Mouse (Mus musculus) heart, embryonic 14.5 days (tissue): ENCODE data around the gene Satb2. TPM values are rescaled to one million over a fixed set of nuclear protein-coding genes. Genes with fewer than 3 reads are reported as not detected.
A peak's percentile ranks its signal among the peaks of the same experiment; 100 is the strongest.

ENCODE experiments used
- ATAC-seq: fragments of 200-750 bp; cut with Nextera tagmentation; 2 replicates; pipeline ENCODE4 v1.8.0; 2017; ENCODE audit warnings: low read depth, moderate TSS enrichment; ENCODE audit not compliant: insufficient number of reproducible peaks, insufficient read depth, low FRiP score
- H3K27ac ChIP-seq, 2 experiments: fragments of 200-500 bp in 1 of 2; fragments of 300-500 bp in 1 of 2; sonication (generic) in 1 of 2; replicated peaks in 1 of 2; 2 replicates each; pipeline ENCODE4 v1.5.1; 2012 to 2014; ENCODE audit warnings: low read depth in 2 of 2, low read length in 2 of 2, control low read depth in 1 of 2, mild to moderate bottlenecking in 1 of 2, mixed read lengths in 1 of 2; ENCODE audit not compliant: control insufficient read depth in 1 of 2, insufficient read depth in 1 of 2
- H3K27me3 ChIP-seq: fragments of 300-500 bp; sonication (generic); 2 replicates; pipeline ENCODE4 v1.6.1; 2014; ENCODE audit warnings: mild to moderate bottlenecking, low read length, control low read depth; ENCODE audit not compliant: control insufficient read depth, insufficient read depth
- H3K36me3 ChIP-seq: fragments of 300-500 bp; sonication (generic); 2 replicates; pipeline ENCODE4 v1.6.1; 2014; ENCODE audit warnings: mild to moderate bottlenecking, control low read depth, low read length, mixed read lengths; ENCODE audit not compliant: control insufficient read depth, insufficient read depth
- H3K4me1 ChIP-seq, 2 experiments: fragments of 200-500 bp in 1 of 2; fragments of 300-500 bp in 1 of 2; sonication (generic) in 1 of 2; 2 replicates each; pipeline ENCODE4 v1.6.1; 2012 to 2014; ENCODE audit warnings: low read length in 2 of 2, control low read depth in 1 of 2, mixed read lengths in 1 of 2; ENCODE audit not compliant: control insufficient read depth in 2 of 2, insufficient read depth in 2 of 2
- H3K4me2 ChIP-seq: fragments of 300-500 bp; sonication (generic); 2 replicates; pipeline ENCODE4 v1.6.1; 2014; ENCODE audit warnings: mild to moderate bottlenecking, low read length
- H3K4me3 ChIP-seq, 2 experiments: fragments of 200-500 bp in 1 of 2; fragments of 300-500 bp in 1 of 2; sonication (generic) in 1 of 2; 2 replicates each; pipeline ENCODE4 v1.5.1; 2012 to 2014; ENCODE audit warnings: low read length in 2 of 2, mild to moderate bottlenecking in 2 of 2, control low read depth in 1 of 2, low read depth in 1 of 2, moderate library complexity in 1 of 2; ENCODE audit not compliant: control insufficient read depth in 1 of 2, insufficient read depth in 1 of 2
- H3K9ac ChIP-seq: fragments of 300-500 bp; sonication (generic); 2 replicates; pipeline ENCODE4 v1.6.1; 2014; ENCODE audit warnings: mild to moderate bottlenecking, low read length
- H3K9me3 ChIP-seq: fragments of 300-500 bp; sonication (generic); 2 replicates; pipeline ENCODE4 v1.6.1; 2016; ENCODE audit warnings: low read length, control low read depth; ENCODE audit not compliant: control insufficient read depth
- WGBS: fragments of 180-500 bp; shearing (Covaris S2); extraction: QIAGEN DNeasy Blood & Tissue Kit; methylation state at CpG from one replicate; pipeline ENCODE4 v1.1.7; 2014; 5-methylcytosine and 5-hydroxymethylcytosine counted together
- polyA plus RNA-seq: library from polyadenylated mRNA; unstranded; fragments of >200 nt; fragmentation: Nextera tagmentation; extraction: Ambion mirVana; gene quantifications from 2 replicates; pipeline ENCODE4 v1.2.1, GENCODE M21; 2014

Satb2 gene
- polyA plus RNA-seq, 1 experiment from 2014 or later = 0.08 TPM

GRCm38 (mm10) chr1:56888939-56889338, 89.5 kb downstream of the Satb2 start:
- Histone ChIP-seq H3K36me3 (no peaks in the 10 kb centered on the region), H3K9ac (no peak overlapping the region), H3K4me3 (no peak overlapping the region), H3K27ac (no peak overlapping the region), H3K9me3 (no peaks in the 10 kb centered on the region), H3K4me2 (no peak overlapping the region), H3K4me1 (no peaks in the 10 kb centered on the region), H3K27me3 (no peaks in the 10 kb centered on the region)
- WGBS = 71% methylated on average over 1 of the region's 1 CpGs
- no peak for ATAC-seq

DNA sequence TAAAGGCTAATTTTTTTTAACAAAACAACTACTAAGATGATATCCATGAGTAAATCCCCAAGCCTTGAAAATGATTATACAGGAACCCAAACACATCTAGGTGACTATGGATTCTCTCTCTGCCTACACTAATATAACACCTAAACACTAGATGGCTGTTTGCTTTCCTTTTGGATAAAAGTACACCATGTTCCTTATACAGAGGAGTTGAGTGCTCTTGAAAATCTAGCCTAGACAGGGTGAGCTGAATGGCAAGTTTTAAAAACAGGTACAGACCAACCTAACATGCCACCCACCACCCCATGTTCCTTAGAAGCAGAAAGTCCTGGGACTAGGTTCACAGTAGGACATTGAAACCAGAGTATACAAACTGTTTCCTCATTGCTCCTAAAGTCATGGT, 90.9 kb downstream of the Satb2 start:
- no peaks in the 10 kb centered on the region for H3K9me3 ChIP-seq
- no peaks in the 10 kb centered on the region for H3K27me3 ChIP-seq
- H3K27ac ChIP-seq = no peak overlapping the region
- no peaks in the 10 kb centered on the region for H3K36me3 ChIP-seq
- H3K9ac ChIP-seq = no peak overlapping the region
- H3K4me3 ChIP-seq = no peak overlapping the region
- no peaks in the 10 kb centered on the region for H3K4me1 ChIP-seq
- H3K4me2 ChIP-seq = no peak overlapping the region
- ATAC-seq = no peak

DNA sequence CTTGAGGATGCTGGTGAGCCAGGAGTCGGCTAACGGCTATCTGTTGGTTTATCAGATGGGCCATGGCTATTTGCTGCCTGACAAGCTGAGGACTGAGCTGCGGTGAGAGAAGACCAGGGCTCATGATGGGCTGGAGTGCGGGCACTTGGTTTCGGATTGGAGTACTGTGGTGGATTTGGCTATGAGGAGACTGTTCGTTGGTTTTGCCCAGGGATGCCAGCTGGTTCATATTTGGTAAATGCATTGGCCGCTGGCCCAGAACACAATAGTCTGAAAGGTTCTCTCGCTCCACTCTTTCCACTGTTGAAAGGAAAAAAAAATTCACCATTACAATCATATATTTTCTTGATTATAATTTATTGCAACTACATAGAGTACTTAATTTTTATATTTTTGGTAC, 107.0 kb downstream of the Satb2 start:
- H3K27ac ChIP-seq = no peak overlapping the region
- no peak for ATAC-seq
- no peaks in the 10 kb centered on the region for H3K36me3 ChIP-seq
- no peak overlapping the region for H3K9ac ChIP-seq
- H3K27me3 ChIP-seq = no peaks in the 10 kb centered on the region
- H3K4me2 ChIP-seq = no peak overlapping the region
- WGBS = 93% methylated on average over 8 of the region's 8 CpGs
- 0 out of 4 replicates have a peak, but pooled peaks cover 0 to under 1% of the 10 kb centered on the region in 2 experiments for H3K4me1 ChIP-seq
- no peaks in the 10 kb centered on the region for H3K9me3 ChIP-seq
- no peak overlapping the region for H3K4me3 ChIP-seq

DNA sequence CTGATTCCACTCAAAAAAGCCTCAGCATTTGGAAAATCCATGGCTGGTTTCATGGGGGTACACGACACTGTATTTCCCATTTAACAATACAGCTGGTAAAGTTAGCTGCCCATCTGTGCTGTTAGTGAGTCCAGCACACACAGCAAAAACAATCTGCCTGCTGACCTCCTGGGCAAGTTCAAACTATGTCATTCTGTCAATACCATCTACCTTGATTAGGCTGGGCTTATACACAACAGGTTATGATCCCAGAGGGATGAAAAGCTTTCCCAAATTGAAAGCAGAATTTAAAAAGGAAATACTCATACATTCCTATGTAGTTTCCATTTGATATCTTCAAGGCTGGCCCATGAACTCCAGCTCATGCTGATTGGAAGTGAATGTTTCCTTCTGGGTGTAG, 113.2 kb downstream of the Satb2 start:
- 94% methylated on average over 1 of the region's 1 CpGs for WGBS
- Histone ChIP-seq H3K9ac (no peak overlapping the region), H3K9me3 (no peaks in the 10 kb centered on the region), H3K4me3 (no peak overlapping the region), H3K27ac (no peak overlapping the region), H3K4me2 (no peak overlapping the region), H3K36me3 (no peaks in the 10 kb centered on the region), H3K27me3 (no peaks in the 10 kb centered on the region), H3K4me1 (0 out of 4 replicates have a peak, but pooled peaks cover 0 to 5% of the 10 kb centered on the region in 2 experiments)
- no peak for ATAC-seq

DNA sequence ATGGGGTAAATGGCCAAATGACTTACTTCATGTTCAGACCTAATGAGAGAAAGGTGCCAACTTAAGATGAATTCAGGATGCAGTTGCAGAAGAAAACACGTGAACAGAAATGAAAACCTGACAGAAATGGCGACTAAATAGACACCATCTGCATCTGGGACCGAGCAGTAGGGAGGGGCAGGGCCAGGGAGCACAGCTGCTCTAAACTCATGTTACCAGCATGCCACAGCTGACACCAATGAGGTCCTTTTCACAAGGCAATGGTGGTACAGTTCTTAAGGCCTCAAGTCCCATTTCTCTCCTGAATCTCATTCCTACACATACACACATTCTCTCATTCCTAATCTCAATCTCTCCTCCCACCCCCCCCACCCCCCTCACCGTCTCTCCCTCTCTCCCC, 115.7 kb downstream of the Satb2 start:
- no peak overlapping the region for H3K27ac ChIP-seq
- no peaks in the 10 kb centered on the region for H3K9me3 ChIP-seq
- H3K36me3 ChIP-seq = no peaks in the 10 kb centered on the region
- H3K4me1 ChIP-seq = peaks cover 0 to 10% of the 10 kb centered on the region in 2 experiments; a peak in 2 of 4 replicates
- H3K4me3 ChIP-seq = no peak overlapping the region
- H3K9ac ChIP-seq = no peak overlapping the region
- WGBS = 79% methylated on average over 4 of the region's 4 CpGs
- H3K4me2 ChIP-seq = no peak overlapping the region
- no peaks in the 10 kb centered on the region for H3K27me3 ChIP-seq
- no peak for ATAC-seq

DNA sequence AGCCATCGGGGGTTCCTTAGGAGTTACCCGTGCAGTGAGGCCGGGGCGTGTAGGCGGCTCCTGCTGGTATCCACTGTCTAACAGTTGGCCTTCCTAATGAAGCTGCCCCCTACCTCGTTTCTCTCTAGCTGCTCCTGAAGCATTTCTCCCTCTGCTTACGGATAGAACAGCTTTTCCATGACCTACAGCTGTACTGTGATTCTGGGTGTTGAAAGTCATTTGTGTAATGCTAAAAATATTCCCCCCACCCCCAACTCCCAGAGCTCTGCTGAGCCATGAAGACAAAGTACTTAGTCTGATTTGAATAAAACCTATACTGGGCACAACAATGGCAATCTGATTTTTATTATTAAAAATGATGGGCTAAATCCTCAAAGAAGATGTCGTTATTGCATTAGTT, 121.2 kb downstream of the Satb2 start:
- H3K27me3 ChIP-seq = no peaks in the 10 kb centered on the region
- H3K4me1 ChIP-seq = peaks cover 2 to 16% of the 10 kb centered on the region in 2 experiments; a peak in 3 of 4 replicates
- H3K27ac ChIP-seq = peak overlapping the region; percentile 74 to 75
- peak; percentile 54; the same call in 1 of the 2 replicates for ATAC-seq
- no peaks in the 10 kb centered on the region for H3K9me3 ChIP-seq
- no peak overlapping the region for H3K4me3 ChIP-seq
- no peak overlapping the region for H3K9ac ChIP-seq
- H3K36me3 ChIP-seq = no peaks in the 10 kb centered on the region
- H3K4me2 ChIP-seq = peak overlapping the region; percentile 39
- 35% methylated on average over 8 of the region's 8 CpGs for WGBS

DNA sequence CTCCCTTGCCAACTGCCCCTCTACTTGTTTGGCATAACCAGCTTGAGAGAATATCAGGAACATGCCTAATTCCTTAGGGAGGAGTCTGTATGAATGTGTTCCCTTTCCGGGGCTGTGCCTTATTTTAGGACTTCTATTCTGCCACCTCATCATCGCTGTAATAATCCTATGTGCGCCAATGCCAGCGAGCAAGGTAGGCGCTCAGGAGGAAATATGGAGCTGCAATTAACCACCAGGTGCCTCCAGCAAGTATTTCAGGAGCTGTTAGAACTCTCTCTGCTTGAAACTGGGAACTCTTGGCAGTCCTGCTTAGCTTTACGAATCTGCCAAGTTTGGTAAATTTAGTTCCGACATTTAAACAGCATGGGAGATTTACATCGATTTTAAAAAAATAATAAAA, 128.0 kb downstream of the Satb2 start:
- no peak overlapping the region for H3K4me3 ChIP-seq
- no peak overlapping the region for H3K4me2 ChIP-seq
- 83% methylated on average over 8 of the region's 8 CpGs for WGBS
- no peak overlapping the region for H3K9ac ChIP-seq
- H3K9me3 ChIP-seq = no peaks in the 10 kb centered on the region
- no peaks in the 10 kb centered on the region for H3K27me3 ChIP-seq
- H3K27ac ChIP-seq = no peak overlapping the region
- no peaks in the 10 kb centered on the region for H3K36me3 ChIP-seq
- no peak for ATAC-seq
- no peaks in the 10 kb centered on the region for H3K4me1 ChIP-seq

DNA sequence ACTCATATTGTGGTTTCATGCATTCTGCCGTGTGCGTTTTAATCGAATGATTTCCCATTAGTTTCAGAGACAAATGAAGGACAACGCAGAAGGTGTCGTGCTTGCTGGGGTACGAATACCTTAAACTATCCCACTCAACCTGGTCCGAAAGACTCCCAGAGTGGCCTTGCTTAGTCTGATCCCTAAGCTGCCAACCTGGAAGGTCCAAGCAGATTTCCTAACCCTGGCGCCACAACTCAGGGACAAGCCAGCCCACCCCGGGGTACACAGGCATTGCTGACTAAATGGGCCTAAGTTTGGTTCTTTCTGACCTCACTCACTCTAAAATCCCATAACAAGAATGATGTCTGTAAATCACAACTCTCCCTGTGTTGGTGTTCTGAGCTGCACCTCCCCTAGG, 132.1 kb downstream of the Satb2 start:
- H3K36me3 ChIP-seq = no peaks in the 10 kb centered on the region
- 91% methylated on average over 9 of the region's 9 CpGs for WGBS
- ATAC-seq = no peak
- H3K9ac ChIP-seq = no peak overlapping the region
- no peaks in the 10 kb centered on the region for H3K27me3 ChIP-seq
- no peaks in the 10 kb centered on the region for H3K9me3 ChIP-seq
- no peak overlapping the region for H3K4me2 ChIP-seq
- no peak overlapping the region for H3K4me3 ChIP-seq
- no peaks in the 10 kb centered on the region for H3K4me1 ChIP-seq
- no peak overlapping the region for H3K27ac ChIP-seq
